Mouse (Mus musculus): ENCODE measurements around the gene A1cf. TPM values are rescaled to one million over a fixed set of nuclear protein-coding genes. Genes with fewer than 3 reads are reported as not detected.

Gene A1cf
- polyA plus RNA-seq, 1 experiment from 2014 or later, result not detected

- H3K4me1 ChIP-seq, result no peaks in the 10 kb centered on the region
- ATAC-seq (ENCODE audit: low FRiP score), result no peak
- no peaks in the 10 kb centered on the region for H3K9me3 ChIP-seq (replicated peaks)
- no peak overlapping the region for H3K9ac ChIP-seq
- 86% methylated on average over 6 of the region's 6 CpGs for WGBS
- no peak overlapping the region for H3K4me3 ChIP-seq
- H3K36me3 ChIP-seq, result no peaks in the 10 kb centered on the region
- H3K4me2 ChIP-seq (replicated peaks), result no peak overlapping the region
- H3K27me3 ChIP-seq, result no peaks in the 10 kb centered on the region
- H3K27ac ChIP-seq, result no peak overlapping the region
Measured at GRCm38 (mm10) chr19:31891001-31891893, 22.7 kb downstream of the A1cf start.

GRCm38 (mm10) chr19:31895971-31896370, 27.4 kb downstream of the A1cf start:
- no peak overlapping the region for H3K27ac ChIP-seq

GRCm38 (mm10) chr19:31896711-31897110, 28.1 kb downstream of the A1cf start:
- H3K27ac ChIP-seq, result no peak overlapping the region
- no peak overlapping the region for H3K4me2 ChIP-seq (replicated peaks)
- no peak overlapping the region for H3K9ac ChIP-seq
- no peak overlapping the region for H3K4me3 ChIP-seq
- no peaks in the 10 kb centered on the region for H3K27me3 ChIP-seq
- no peaks in the 10 kb centered on the region for H3K4me1 ChIP-seq
- 93% methylated on average over 1 of the region's 1 CpGs for WGBS
- no peaks in the 10 kb centered on the region for H3K9me3 ChIP-seq (replicated peaks)
- no peak for ATAC-seq (ENCODE audit: low FRiP score)
- H3K36me3 ChIP-seq, result no peaks in the 10 kb centered on the region

More at GRCm38 (mm10) chr19:31895971-31896370, 27.4 kb downstream of the A1cf start:
- no peaks in the 10 kb centered on the region for H3K36me3 ChIP-seq
- H3K4me2 ChIP-seq (replicated peaks), result no peak overlapping the region
- ATAC-seq (ENCODE audit: low FRiP score), result no peak
- H3K4me3 ChIP-seq, result no peak overlapping the region
- H3K4me1 ChIP-seq, result no peaks in the 10 kb centered on the region
- whole genome bisulfite sequencing, result 85% methylated on average over 1 of the region's 1 CpGs
- H3K27me3 ChIP-seq, result no peaks in the 10 kb centered on the region
- H3K9ac ChIP-seq, result no peak overlapping the region
- H3K9me3 ChIP-seq (replicated peaks), result no peaks in the 10 kb centered on the region

GRCm38 (mm10) chr19:31905671-31906070, 37.1 kb downstream of the A1cf start:
- H3K27ac ChIP-seq, result no peak overlapping the region
- ATAC-seq (ENCODE audit: low FRiP score), result no peak
- H3K9ac ChIP-seq, result no peak overlapping the region
- no peak overlapping the region for H3K4me3 ChIP-seq
- no peaks in the 10 kb centered on the region for H3K9me3 ChIP-seq (replicated peaks)
- no peaks in the 10 kb centered on the region for H3K4me1 ChIP-seq
- no peaks in the 10 kb centered on the region for H3K36me3 ChIP-seq
- WGBS, result 51% methylated on average over 7 of the region's 7 CpGs
- H3K4me2 ChIP-seq (replicated peaks), result no peak overlapping the region
- no peaks in the 10 kb centered on the region for H3K27me3 ChIP-seq

- Histone ChIP-seq H3K4me2 (replicated peaks) (no peak overlapping the region), H3K27ac (no peak overlapping the region), H3K4me1 (no peaks in the 10 kb centered on the region), H3K27me3 (no peaks in the 10 kb centered on the region), H3K9ac (no peak overlapping the region), H3K9me3 (replicated peaks) (no peaks in the 10 kb centered on the region), H3K4me3 (no peak overlapping the region), H3K36me3 (no peaks in the 10 kb centered on the region)
- ATAC-seq (ENCODE audit: low FRiP score), result no peak
- WGBS, result 78% methylated on average over 6 of the region's 6 CpGs
Measured at GRCm38 (mm10) chr19:31910423-31910822, 41.9 kb downstream of the A1cf start.

GRCm38 (mm10) chr19:31913946-31914345, 45.4 kb downstream of the A1cf start:
- Histone ChIP-seq H3K27me3 (no peaks in the 10 kb centered on the region), H3K9ac (no peak overlapping the region), H3K9me3 (replicated peaks) (no peaks in the 10 kb centered on the region), H3K27ac (no peak overlapping the region), H3K36me3 (no peaks in the 10 kb centered on the region), H3K4me2 (replicated peaks) (no peak overlapping the region), H3K4me3 (no peak overlapping the region), H3K4me1 (no peaks in the 10 kb centered on the region)
- WGBS, result 94% methylated on average over 4 of the region's 4 CpGs
- no peak for ATAC-seq (ENCODE audit: low FRiP score)

GRCm38 (mm10) chr19:31920357-31920756, 51.8 kb downstream of the A1cf start:
- no peaks in the 10 kb centered on the region for H3K9me3 ChIP-seq (replicated peaks)
- no peak overlapping the region for H3K9ac ChIP-seq
- H3K36me3 ChIP-seq, result no peaks in the 10 kb centered on the region
- no peaks in the 10 kb centered on the region for H3K27me3 ChIP-seq
- no peak overlapping the region for H3K4me2 ChIP-seq (replicated peaks)
- WGBS, result 97% methylated on average over 4 of the region's 4 CpGs
- ATAC-seq (ENCODE audit: low FRiP score), result no peak
- H3K27ac ChIP-seq, result no peak overlapping the region
- no peaks in the 10 kb centered on the region for H3K4me1 ChIP-seq
- H3K4me3 ChIP-seq, result no peak overlapping the region

GRCm38 (mm10) chr19:31921852-31922251, 53.3 kb downstream of the A1cf start:
- Histone ChIP-seq H3K36me3 (no peaks in the 10 kb centered on the region), H3K4me1 (no peaks in the 10 kb centered on the region), H3K9me3 (replicated peaks) (no peaks in the 10 kb centered on the region), H3K9ac (no peak overlapping the region), H3K27ac (no peak overlapping the region), H3K27me3 (no peaks in the 10 kb centered on the region), H3K4me3 (no peak overlapping the region), H3K4me2 (replicated peaks) (no peak overlapping the region)
- ATAC-seq (ENCODE audit: low FRiP score), result no peak
- 39% methylated on average over 5 of the region's 5 CpGs for WGBS

GRCm38 (mm10) chr19:31923615-31924352, 55.2 kb downstream of the A1cf start:
- no peaks in the 10 kb centered on the region for H3K27me3 ChIP-seq
- no peak overlapping the region for H3K4me3 ChIP-seq
- H3K9me3 ChIP-seq (replicated peaks), result no peaks in the 10 kb centered on the region
- no peak overlapping the region for H3K4me2 ChIP-seq (replicated peaks)
- ATAC-seq (ENCODE audit: low FRiP score), result no peak
- no peaks in the 10 kb centered on the region for H3K4me1 ChIP-seq
- 78% methylated on average over 6 of the region's 6 CpGs for WGBS
- H3K36me3 ChIP-seq, result no peaks in the 10 kb centered on the region
- no peak overlapping the region for H3K9ac ChIP-seq
- H3K27ac ChIP-seq, result no peak overlapping the region

GRCm38 (mm10) chr19:31950793-31951489, 82.4 kb downstream of the A1cf start:
- H3K9ac ChIP-seq, result no peak overlapping the region
- H3K36me3 ChIP-seq, result no peaks in the 10 kb centered on the region
- WGBS, result 85% methylated on average over 7 of the region's 7 CpGs
- ATAC-seq (ENCODE audit: low FRiP score), result no peak
- H3K27me3 ChIP-seq, result no peaks in the 10 kb centered on the region
- H3K4me1 ChIP-seq, result no peaks in the 10 kb centered on the region
- no peak overlapping the region for H3K4me3 ChIP-seq
- H3K4me2 ChIP-seq (replicated peaks), result no peak overlapping the region
- H3K27ac ChIP-seq, result no peak overlapping the region
- no peaks in the 10 kb centered on the region for H3K9me3 ChIP-seq (replicated peaks)

- H3K4me1 ChIP-seq, result no peaks in the 10 kb centered on the region
- no peaks in the 10 kb centered on the region for H3K9me3 ChIP-seq (replicated peaks)
- no peak overlapping the region for H3K9ac ChIP-seq
- no peak overlapping the region for H3K4me3 ChIP-seq
- no peak overlapping the region for H3K4me2 ChIP-seq (replicated peaks)
- no peak for ATAC-seq (ENCODE audit: low FRiP score)
- no peaks in the 10 kb centered on the region for H3K27me3 ChIP-seq
- WGBS, result 78% methylated on average over 2 of the region's 2 CpGs
- H3K27ac ChIP-seq, result no peak overlapping the region
- H3K36me3 ChIP-seq, result no peaks in the 10 kb centered on the region
Measured at GRCm38 (mm10) chr19:31953799-31954198, 85.2 kb downstream of the A1cf start.

GRCm38 (mm10) chr19:31954267-31954666, 85.7 kb downstream of the A1cf start:
- Histone ChIP-seq H3K9me3 (replicated peaks) (no peaks in the 10 kb centered on the region), H3K27me3 (no peaks in the 10 kb centered on the region), H3K36me3 (no peaks in the 10 kb centered on the region), H3K4me1 (no peaks in the 10 kb centered on the region), H3K9ac (no peak overlapping the region), H3K27ac (no peak overlapping the region), H3K4me3 (no peak overlapping the region), H3K4me2 (replicated peaks) (no peak overlapping the region)
- ATAC-seq (ENCODE audit: low FRiP score), result no peak
- 92% methylated on average over 4 of the region's 4 CpGs for WGBS

All from hindbrain, embryonic 12.5 days (tissue).